Mouse (Mus musculus) heart, postnatal 0 days (tissue): ENCODE data around the gene Grik1.

Source experiments
- CTCF ChIP-seq: IDR thresholded peaks from 2 replicates; pipeline ENCODE4 v1.5.1; 2016; ENCODE audit warnings: antibody characterized with exemption, control low read depth, low read depth
- EP300 ChIP-seq: IDR thresholded peaks from 2 replicates; pipeline ENCODE4 v1.6.1; 2016; ENCODE audit warnings: antibody characterized with exemption, low read depth

DNA sequence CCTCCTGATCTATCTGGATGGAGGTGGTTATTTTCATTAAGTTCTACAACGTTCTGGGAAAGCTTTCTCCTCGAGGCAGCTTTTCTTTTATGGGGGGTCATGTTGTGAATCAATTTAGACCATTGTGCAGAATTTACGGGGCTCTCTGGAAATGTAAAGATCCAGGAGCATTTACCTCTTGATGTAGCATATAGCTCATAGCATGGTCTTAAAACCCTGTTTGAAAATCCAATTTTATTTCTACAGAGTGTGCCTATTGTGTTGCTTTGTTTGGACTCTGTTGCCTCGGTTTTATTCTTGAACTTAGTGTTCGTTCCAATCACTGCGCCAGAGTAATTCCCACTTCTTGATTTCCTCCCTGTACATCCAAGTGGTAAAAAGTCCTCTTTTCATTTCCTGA lies 328.6 kb downstream of the Grik1 start:
- no peak for TF ChIP-seq EP300
- no peak for TF ChIP-seq CTCF
